Mouse (Mus musculus) bone marrow macrophage, adult 2 months (primary cell): ENCODE measurements at regions not wholly inside any gene's neighbourhood (a gene's known extent, or its start where the extent isn't known, plus 50 kb on each side); places are given as distances from the start of the nearest gene placed in this dataset.

Source experiments
- H3K27ac ChIP-seq: 2 replicates; pipeline ENCODE4 v1.5.1; 2012; ENCODE audit warnings: low read depth, low read length; ENCODE audit not compliant: insufficient read depth
- H3K4me1 ChIP-seq: 2 replicates; pipeline ENCODE4 v1.6.1; 2012; ENCODE audit warnings: low read length; ENCODE audit not compliant: control insufficient read depth, insufficient read depth
- H3K4me3 ChIP-seq: 2 replicates; pipeline ENCODE4 v1.5.1; 2012; ENCODE audit warnings: mild to moderate bottlenecking, low read length, moderate library complexity; ENCODE audit not compliant: insufficient read depth
- CTCF ChIP-seq: IDR thresholded peaks from 2 replicates; pipeline ENCODE4 v1.5.1; 2012; ENCODE audit warnings: low read depth, mild to moderate bottlenecking, low read length, moderate library complexity
- POLR2A ChIP-seq: IDR thresholded peaks from 2 replicates; pipeline ENCODE4 v1.6.1; 2012; ENCODE audit warnings: mild to moderate bottlenecking, low read depth, low read length, borderline replicate concordance

- no peaks in the 10 kb centered on the region for H3K4me1 ChIP-seq
- no peak overlapping the region for H3K27ac ChIP-seq
- no peak for TF ChIP-seq CTCF
- no peak for TF ChIP-seq POLR2A
- no peak overlapping the region for H3K4me3 ChIP-seq
Measured at GRCm38 (mm10) chr1:143065493-143065892, 575.0 kb upstream of the B3galt2 start.

- no peak overlapping the region for H3K27ac ChIP-seq
- no peak overlapping the region for H3K4me3 ChIP-seq
- H3K4me1 ChIP-seq = no peaks in the 10 kb centered on the region
- TF ChIP-seq POLR2A (no peak), CTCF (no peak)
Measured at GRCm38 (mm10) chr1:143071781-143072382, 568.6 kb upstream of the B3galt2 start.

DNA sequence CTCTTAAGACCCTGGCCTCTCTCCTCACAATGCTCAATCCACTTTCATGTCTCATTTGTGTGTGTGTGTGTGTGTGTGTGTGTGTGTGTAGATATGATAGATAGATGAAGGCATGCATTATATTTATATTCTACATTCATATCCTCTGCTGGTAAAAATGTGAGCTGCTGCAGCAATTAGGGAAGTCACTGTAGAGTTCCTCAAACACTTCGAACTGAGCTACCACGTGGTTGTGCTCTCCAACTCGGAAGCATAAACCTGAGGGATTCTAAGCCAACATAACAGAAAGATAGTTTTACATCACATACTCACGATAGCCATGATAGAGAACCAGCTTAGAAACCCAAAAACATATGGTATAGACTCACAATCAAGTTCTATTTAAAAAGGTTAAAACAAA lies 565.5 kb upstream of the B3galt2 start:
- Histone ChIP-seq H3K27ac (no peak overlapping the region), H3K4me1 (no peaks in the 10 kb centered on the region), H3K4me3 (no peak overlapping the region)
- TF ChIP-seq CTCF (no peak), POLR2A (no peak)

GRCm38 (mm10) chr1:143080441-143080840 lies 560.0 kb upstream of the B3galt2 start:
- H3K4me3 ChIP-seq = no peak overlapping the region
- H3K4me1 ChIP-seq = no peaks in the 10 kb centered on the region
- TF ChIP-seq POLR2A (no peak), CTCF (no peak)
- no peak overlapping the region for H3K27ac ChIP-seq

- H3K4me3 ChIP-seq = no peak overlapping the region
- H3K27ac ChIP-seq = no peak overlapping the region
- no peaks in the 10 kb centered on the region for H3K4me1 ChIP-seq
- TF ChIP-seq CTCF = no peak
- no peak for TF ChIP-seq POLR2A
Measured at GRCm38 (mm10) chr1:143096904-143097303, 543.6 kb upstream of the B3galt2 start.

GRCm38 (mm10) chr1:143098307-143098706 lies 542.2 kb upstream of the B3galt2 start:
- no peaks in the 10 kb centered on the region for H3K4me1 ChIP-seq
- TF ChIP-seq POLR2A (no peak), CTCF (no peak)
- H3K4me3 ChIP-seq = no peak overlapping the region
- no peak overlapping the region for H3K27ac ChIP-seq

DNA sequence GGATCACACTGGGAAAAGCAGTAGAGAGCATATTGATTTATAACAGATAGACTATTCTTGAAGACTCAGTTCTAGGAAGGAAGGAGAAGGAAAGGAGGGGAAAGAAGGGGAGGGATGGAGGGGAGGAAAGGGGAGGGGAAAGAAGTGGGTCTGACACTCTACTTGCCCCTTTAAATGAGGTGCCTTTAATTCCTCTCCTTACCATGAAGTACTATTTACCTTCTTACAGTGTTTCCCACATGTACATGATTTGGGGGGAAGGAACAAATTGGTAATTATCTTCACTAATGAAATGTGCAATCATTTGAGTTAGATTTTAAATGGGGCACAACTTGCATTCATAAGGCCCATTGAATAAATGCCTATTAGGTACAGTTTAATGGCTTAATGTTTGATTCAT lies 518.3 kb upstream of the B3galt2 start:
- no peak overlapping the region for H3K4me3 ChIP-seq
- no peak overlapping the region for H3K27ac ChIP-seq
- TF ChIP-seq POLR2A (no peak), CTCF (no peak)
- H3K4me1 ChIP-seq = no peaks in the 10 kb centered on the region

GRCm38 (mm10) chr1:143130257-143130656 lies 510.2 kb upstream of the B3galt2 start:
- no peak overlapping the region for H3K4me3 ChIP-seq
- H3K27ac ChIP-seq = no peak overlapping the region
- no peaks in the 10 kb centered on the region for H3K4me1 ChIP-seq
- TF ChIP-seq POLR2A (no peak), CTCF (no peak)

GRCm38 (mm10) chr1:143132806-143133205 lies 507.7 kb upstream of the B3galt2 start:
- Histone ChIP-seq H3K4me1 (no peaks in the 10 kb centered on the region), H3K4me3 (no peak overlapping the region), H3K27ac (no peak overlapping the region)
- TF ChIP-seq CTCF = no peak
- no peak for TF ChIP-seq POLR2A

DNA sequence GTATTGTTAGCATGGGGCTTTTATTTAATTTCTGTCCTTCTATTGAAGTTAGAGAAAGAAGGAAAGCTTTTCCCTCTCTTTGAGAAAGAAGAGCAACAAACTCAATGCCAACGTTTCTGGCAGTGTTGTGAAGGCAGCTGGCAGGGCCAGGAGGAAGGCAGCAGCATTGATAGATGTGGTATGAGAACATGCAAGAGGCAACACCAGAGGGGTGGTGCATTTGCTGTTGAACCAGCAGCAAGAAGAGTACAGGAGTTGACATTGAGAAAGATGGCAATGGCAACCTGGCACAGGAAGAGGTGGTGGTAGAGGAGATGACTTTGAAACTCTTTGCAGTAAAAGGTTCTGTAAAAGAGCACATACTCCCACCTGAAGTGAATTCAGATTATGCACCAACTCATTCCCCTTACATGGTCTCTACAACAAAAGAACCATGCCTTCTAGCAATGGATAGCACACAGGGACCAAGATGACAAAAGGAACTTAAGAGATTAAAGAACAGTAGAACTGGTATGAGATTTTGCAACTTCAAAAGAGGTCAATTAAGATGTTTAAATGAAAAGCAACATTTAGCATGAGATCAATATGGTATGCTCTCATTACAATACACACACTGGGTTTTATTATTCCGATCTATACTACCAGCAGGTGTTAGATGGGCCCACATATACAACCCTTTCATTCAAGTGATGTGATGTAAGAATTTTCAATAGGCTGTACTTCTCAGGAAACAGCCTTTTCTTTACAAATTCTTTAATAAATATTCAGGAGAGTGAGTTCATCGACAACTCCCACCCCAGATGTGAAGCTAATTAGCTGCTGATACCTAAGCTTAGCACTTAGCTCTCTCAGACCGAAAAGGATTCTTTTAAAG lies 495.1 kb upstream of the B3galt2 start:
- TF ChIP-seq POLR2A (no peak), CTCF (no peak)

DNA sequence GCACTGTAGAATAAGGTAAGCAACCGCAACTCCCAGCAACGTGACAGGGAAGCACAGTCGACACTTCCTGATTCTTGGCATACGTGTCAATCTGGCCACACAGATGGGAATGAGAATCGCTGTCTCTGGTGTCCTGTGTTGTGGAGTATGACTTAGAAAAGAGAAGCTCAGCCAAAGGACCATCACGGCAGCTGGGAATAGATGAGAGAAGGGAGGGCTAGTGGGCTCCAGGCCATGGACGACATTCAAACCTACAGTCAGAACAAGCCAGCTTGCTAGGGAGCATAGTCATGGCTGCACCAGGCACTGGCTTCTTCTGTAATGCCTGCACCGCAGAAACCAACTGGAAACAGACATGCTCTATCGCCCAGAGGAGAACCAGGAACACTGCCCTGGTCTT lies 469.2 kb upstream of the B3galt2 start:
- Histone ChIP-seq H3K4me3 (no peak overlapping the region), H3K27ac (no peak overlapping the region), H3K4me1 (no peaks in the 10 kb centered on the region)
- TF ChIP-seq POLR2A = no peak
- no peak for TF ChIP-seq CTCF

More for the DNA sequence above, 495.1 kb upstream of the B3galt2 start:
- H3K27ac ChIP-seq = no peak overlapping the region
- no peaks in the 10 kb centered on the region for H3K4me1 ChIP-seq
- no peak overlapping the region for H3K4me3 ChIP-seq
